Mouse (Mus musculus) cerebellum, postnatal 36 days (tissue): Measurements from ENCODE around the gene Fam53b.

ENCODE experiments used
- DNase-seq, 2 experiments: peaks; one replicate each; pipeline ENCODE4 v3.0.0; 2021 to 2022; ENCODE audit warnings: mixed read lengths in 2 of 2

The Fam53b gene

GRCm38 (mm10) chr7:132703515-132704309 is 110.0 kb downstream of the Fam53b start:
- no peak for DNase-seq

GRCm38 (mm10) chr7:132702492-132703070 is 111.1 kb downstream of the Fam53b start:
- no peak for DNase-seq

- no peak for DNase-seq
Measured at GRCm38 (mm10) chr7:132702024-132702423, 111.7 kb downstream of the Fam53b start.

- DNase-seq: no peak
Measured at GRCm38 (mm10) chr7:132701412-132701811, 112.3 kb downstream of the Fam53b start.

- no peak for DNase-seq
Measured at GRCm38 (mm10) chr7:132700107-132700506, 113.6 kb downstream of the Fam53b start.

- DNase-seq: no peak
Measured at GRCm38 (mm10) chr7:132699639-132700038, 114.0 kb downstream of the Fam53b start.

GRCm38 (mm10) chr7:132699165-132699564 is 114.5 kb downstream of the Fam53b start:
- no peak for DNase-seq

- no peak for DNase-seq
Measured at GRCm38 (mm10) chr7:132698737-132699136, 114.9 kb downstream of the Fam53b start.

GRCm38 (mm10) chr7:132697258-132697796 is 116.4 kb downstream of the Fam53b start:
- no peak for DNase-seq

- DNase-seq: no peak
Measured at GRCm38 (mm10) chr7:132693561-132693960, 120.1 kb downstream of the Fam53b start.

- DNase-seq: peak in 1 of 2 experiments; percentile 36
Measured at GRCm38 (mm10) chr7:132692719-132693118, 121.0 kb downstream of the Fam53b start.

GRCm38 (mm10) chr7:132690716-132691472 is 122.8 kb downstream of the Fam53b start:
- no peak for DNase-seq

GRCm38 (mm10) chr7:132689722-132690121 is 124.0 kb downstream of the Fam53b start:
- no peak for DNase-seq

GRCm38 (mm10) chr7:132688721-132689120 is 125.0 kb downstream of the Fam53b start:
- DNase-seq: no peak

GRCm38 (mm10) chr7:132687897-132688296 is 125.8 kb downstream of the Fam53b start:
- no peak for DNase-seq

- no peak for DNase-seq
Measured at GRCm38 (mm10) chr7:132686515-132686914, 127.2 kb downstream of the Fam53b start.

- DNase-seq: no peak
Measured at GRCm38 (mm10) chr7:132683923-132684322, 129.8 kb downstream of the Fam53b start.

- peak in 1 of 2 experiments; percentile 37 for DNase-seq
Measured at GRCm38 (mm10) chr7:132682901-132683300, 130.8 kb downstream of the Fam53b start.

- no peak for DNase-seq
Measured at GRCm38 (mm10) chr7:132682336-132682735, 131.3 kb downstream of the Fam53b start.

- DNase-seq: no peak
Measured at GRCm38 (mm10) chr7:132681831-132682230, 131.9 kb downstream of the Fam53b start.

- DNase-seq: peak; percentile 86 to 87
Measured at GRCm38 (mm10) chr7:132681296-132681695, 132.4 kb downstream of the Fam53b start.

- DNase-seq: peak in 1 of 2 experiments; percentile 28
Measured at GRCm38 (mm10) chr7:132679549-132679948, 134.1 kb downstream of the Fam53b start.

- peak; percentile 92 for DNase-seq
Measured at GRCm38 (mm10) chr7:132679117-132679516, 134.6 kb downstream of the Fam53b start.
